ENCODE assay signal across 12 mouse cellular contexts in genomic region chr13:49093471-49093891, GRCm38 (mm10). TPM values are rescaled to one million over a fixed set of nuclear protein-coding genes. Genes with fewer than 3 reads are reported as not detected.
DNase-seq lines count a peak whose midpoint lies in the region; ATAC-seq and TF ChIP-seq lines count a peak whose summit lies in the region.
"Had no signal": no experiment of that assay in that cellular context is flagged by ENCODE, and none has a peak within 500 bp of the region (broad histone marks: within the 10 kb centered on the region; RNA-seq: fewer than 3 reads in every experiment).

No protein-coding gene starts in this region.

- DNase-seq in gastrocnemius, postnatal 14 days: peak; percentile 28
- no peak for DNase-seq in gastrocnemius, adult 18-20 months (ENCODE audit: low spot score)
- DNase-seq in retina, postnatal 1 day: peak; percentile 57
- no peak for DNase-seq in retina, embryonic 14.5 days (ENCODE audit: low spot score)
- peak; percentile 79 for DNase-seq in cerebellum, adult 9-10 months
- DNase-seq in layer of hippocampus, adult 11-12 months (ENCODE audit: low spot score): no peak
- DNase-seq: liver had no signal

- H3K9ac ChIP-seq in intestine, postnatal 0 days (ENCODE audit: low read depth, low read length): no peak overlapping the region
- H3K9ac ChIP-seq: forebrain, embryonic 13.5 days; lung, embryonic 15.5 days had no signal

- 73% methylated on average over 9 of the region's 9 CpGs for WGBS in intestine, postnatal 0 days

- TF ChIP-seq CTCF in intestine, postnatal 0 days (IDR thresholded peaks at IDR 0.05; ENCODE audit: low read depth): no peak

- no peaks in the 10 kb centered on the region for H3K27me3 ChIP-seq in intestine, postnatal 0 days (replicated peaks; ENCODE audit: control insufficient read depth, insufficient read depth, low read length)
- H3K27me3 ChIP-seq: forebrain, embryonic 13.5 days; lung, embryonic 15.5 days had no signal

- H3K27ac ChIP-seq in intestine, postnatal 0 days (ENCODE audit: low read depth, low read length): no peak overlapping the region
- H3K27ac ChIP-seq: forebrain, embryonic 13.5 days; kidney, postnatal 0 days; lung, embryonic 15.5 days had no signal

- intact Hi-C loops in gastrocnemius, postnatal 14 days (cut with DNase I; ENCODE audit: low total_unique reads): no loop called here

- no peak overlapping the region for H3K4me2 ChIP-seq in intestine, postnatal 0 days (replicated peaks; ENCODE audit: low read depth)
- H3K4me2 ChIP-seq: forebrain, embryonic 13.5 days; lung, embryonic 15.5 days had no signal

- H3K9me3 ChIP-seq in intestine, postnatal 0 days (ENCODE audit: control insufficient read depth): no peaks in the 10 kb centered on the region
- H3K9me3 ChIP-seq: forebrain, embryonic 13.5 days; lung, embryonic 15.5 days had no signal

- no peaks in the 10 kb centered on the region for H3K4me1 ChIP-seq in intestine, postnatal 0 days (replicated peaks; ENCODE audit: control insufficient read depth, insufficient read depth, low read length)
- H3K4me1 ChIP-seq: forebrain, embryonic 13.5 days; lung, embryonic 15.5 days had no signal

- peaks cover 35% of the 10 kb centered on the region for H3K36me3 ChIP-seq in intestine, postnatal 0 days (ENCODE audit: control insufficient read depth, insufficient read depth)
- H3K36me3 ChIP-seq: lung, embryonic 15.5 days had no signal

- H3K4me3 ChIP-seq in intestine, postnatal 0 days (ENCODE audit: low read depth, low read length): no peak overlapping the region
- H3K4me3 ChIP-seq: forebrain, embryonic 13.5 days; left cerebral cortex, adult 2 months; lung, embryonic 15.5 days had no signal

- no peak for ATAC-seq in intestine, postnatal 0 days
- ATAC-seq: forebrain, embryonic 13.5 days had no signal

RNA-seq across cellular contexts. Expression of gene Wnk2, which starts 54.3 kb away (rescaled TPM):
- 10 to 100 TPM; 41.7 to 45.1 TPM for total RNA-seq in gastrocnemius, postnatal 14 days (2021)
- total RNA-seq in gastrocnemius, adult 18-20 months (2021): 10 to 100 TPM; 63.4 to 85.0 TPM
- polyA plus RNA-seq in intestine, postnatal 0 days (2015; fragmentation: Nextera tagmentation; extraction: Ambion mirVana): 1.7 and 2.3 TPM in 2 replicates

Comparison
In these comparisons a context has a peak if more than half of its experiments do, and no peak if none do; other contexts are left out.
1. DNase-seq: peak in gastrocnemius, postnatal 14 days (single experiment), retina, postnatal 1 day (single experiment) and cerebellum, adult 9-10 months (single experiment); none in gastrocnemius, adult 18-20 months (single experiment), retina, embryonic 14.5 days (single experiment) and layer of hippocampus, adult 11-12 months (single experiment).